Mouse (Mus musculus): ENCODE data around the gene H2-M5.

- no peak for TF ChIP-seq CTCF (IDR thresholded peaks at IDR 0.05; ENCODE audit: control insufficient read depth, insufficient read depth, insufficient read length)
- no peak for TF ChIP-seq MYOD1 (IDR thresholded peaks at IDR 0.05; ENCODE audit: control insufficient read depth, insufficient read length, low read depth)
- no peak for TF ChIP-seq MYOG (IDR thresholded peaks at IDR 0.05; ENCODE audit: control insufficient read depth, extremely low read depth, insufficient read length)
Measured at GRCm38 (mm10) chr17:36961125-36961524, 28.2 kb downstream of the H2-M5 start.
